Mouse (Mus musculus): Measurements from ENCODE around the gene Gpbar1.

DNA sequence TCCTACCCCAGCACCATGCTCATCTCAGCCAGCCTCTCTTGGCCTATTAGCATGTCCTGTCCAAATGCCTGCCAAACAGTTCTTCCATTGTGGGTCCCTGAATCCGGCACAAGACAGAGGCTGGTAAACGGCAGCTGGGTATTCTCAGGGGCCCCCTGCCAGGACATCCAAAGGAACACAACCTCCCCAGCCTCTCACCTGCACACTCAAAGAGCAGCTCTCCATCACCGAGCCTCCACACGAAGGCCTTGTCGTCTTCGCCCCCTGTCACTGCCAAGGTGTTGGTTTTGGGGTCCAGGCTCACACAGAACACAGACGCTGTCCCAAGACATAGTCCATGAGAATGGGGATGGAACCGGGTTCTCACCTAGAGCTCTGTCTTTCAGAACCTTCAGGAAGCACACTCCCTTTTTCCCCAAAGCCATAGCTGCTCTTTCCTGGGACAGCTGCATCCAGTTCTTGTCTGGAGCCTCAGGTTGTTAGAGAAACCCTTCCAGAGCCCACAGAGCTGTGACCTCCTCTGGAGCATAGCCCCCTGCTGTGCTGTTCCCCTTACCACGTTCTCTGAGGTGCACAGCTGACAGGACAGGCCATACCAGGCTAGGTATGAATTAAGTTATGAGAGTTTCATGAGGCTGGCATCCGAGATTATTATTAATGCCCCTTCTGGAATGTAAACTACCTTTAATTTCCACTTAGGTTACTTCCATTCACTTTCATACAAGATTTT lies 4.7 kb downstream of the Gpbar1 start:
- TF ChIP-seq GATA1 (IDR thresholded peaks at IDR 0.05; ENCODE audit: borderline replicate concordance, low read length) (no peak), CTCF (IDR thresholded peaks at IDR 0.05; ENCODE audit: low read depth, low read length) (no peak), TAL1 (conservative IDR thresholded peaks at IDR 0.05; ENCODE audit: low read depth, low read length) (no peak)
